Mouse (Mus musculus): ENCODE measurements around the gene Col15a1.

The Col15a1 gene

GRCm38 (mm10) chr4:47294544-47295070 lies 86.6 kb downstream of the Col15a1 start:
- ATAC-seq (ENCODE audit: insufficient number of reproducible peaks, low FRiP score, low TSS enrichment): no peak

GRCm38 (mm10) chr4:47295547-47295946 lies 87.6 kb downstream of the Col15a1 start:
- 0 out of 2 replicates have a peak, but pooled peaks have one; percentile 16 for ATAC-seq (ENCODE audit: insufficient number of reproducible peaks, low FRiP score, low TSS enrichment)

GRCm38 (mm10) chr4:47300701-47301100 lies 92.7 kb downstream of the Col15a1 start:
- ATAC-seq (ENCODE audit: insufficient number of reproducible peaks, low FRiP score, low TSS enrichment): no peak

GRCm38 (mm10) chr4:47302610-47303009 lies 94.6 kb downstream of the Col15a1 start:
- ATAC-seq (ENCODE audit: insufficient number of reproducible peaks, low FRiP score, low TSS enrichment): no peak

- no peak for ATAC-seq (ENCODE audit: insufficient number of reproducible peaks, low FRiP score, low TSS enrichment)
Observed at GRCm38 (mm10) chr4:47303340-47303998, 95.5 kb downstream of the Col15a1 start.

GRCm38 (mm10) chr4:47309886-47310625 lies 102.1 kb downstream of the Col15a1 start:
- no peak for ATAC-seq (ENCODE audit: insufficient number of reproducible peaks, low FRiP score, low TSS enrichment)

- ATAC-seq (ENCODE audit: insufficient number of reproducible peaks, low FRiP score, low TSS enrichment): no peak
Observed at GRCm38 (mm10) chr4:47310812-47311211, 102.9 kb downstream of the Col15a1 start.

- no peak for ATAC-seq (ENCODE audit: insufficient number of reproducible peaks, low FRiP score, low TSS enrichment)
Observed at GRCm38 (mm10) chr4:47311467-47311866, 103.5 kb downstream of the Col15a1 start.

- no peak for ATAC-seq (ENCODE audit: insufficient number of reproducible peaks, low FRiP score, low TSS enrichment)
Observed at GRCm38 (mm10) chr4:47311929-47312328, 104.0 kb downstream of the Col15a1 start.

- no peak for ATAC-seq (ENCODE audit: insufficient number of reproducible peaks, low FRiP score, low TSS enrichment)
Observed at GRCm38 (mm10) chr4:47312676-47313075, 104.7 kb downstream of the Col15a1 start.

GRCm38 (mm10) chr4:47313710-47314410 lies 105.9 kb downstream of the Col15a1 start:
- ATAC-seq (ENCODE audit: insufficient number of reproducible peaks, low FRiP score, low TSS enrichment): no peak

GRCm38 (mm10) chr4:47315458-47315857 lies 107.5 kb downstream of the Col15a1 start:
- ATAC-seq (ENCODE audit: insufficient number of reproducible peaks, low FRiP score, low TSS enrichment): no peak

GRCm38 (mm10) chr4:47316432-47316831 lies 108.5 kb downstream of the Col15a1 start:
- no peak for ATAC-seq (ENCODE audit: insufficient number of reproducible peaks, low FRiP score, low TSS enrichment)

- ATAC-seq (ENCODE audit: insufficient number of reproducible peaks, low FRiP score, low TSS enrichment): no peak
Observed at GRCm38 (mm10) chr4:47319561-47320321, 111.8 kb downstream of the Col15a1 start.

GRCm38 (mm10) chr4:47322315-47322714 lies 114.4 kb downstream of the Col15a1 start:
- no peak for ATAC-seq (ENCODE audit: insufficient number of reproducible peaks, low FRiP score, low TSS enrichment)

GRCm38 (mm10) chr4:47324206-47324605 lies 116.2 kb downstream of the Col15a1 start:
- no peak for ATAC-seq (ENCODE audit: insufficient number of reproducible peaks, low FRiP score, low TSS enrichment)

GRCm38 (mm10) chr4:47327782-47328181 lies 119.8 kb downstream of the Col15a1 start:
- ATAC-seq (ENCODE audit: insufficient number of reproducible peaks, low FRiP score, low TSS enrichment): no peak

- ATAC-seq (ENCODE audit: insufficient number of reproducible peaks, low FRiP score, low TSS enrichment): no peak
Observed at GRCm38 (mm10) chr4:47329285-47329684, 121.3 kb downstream of the Col15a1 start.

GRCm38 (mm10) chr4:47330378-47331052 lies 122.6 kb downstream of the Col15a1 start:
- ATAC-seq (ENCODE audit: insufficient number of reproducible peaks, low FRiP score, low TSS enrichment): no peak

Measured in cerebellum, adult (tissue).